Mouse (Mus musculus): Measurements from ENCODE around the gene Fmo6. TPM values are rescaled to one million over a fixed set of nuclear protein-coding genes. Genes with fewer than 3 reads are reported as not detected.
A peak's percentile ranks its signal among the peaks of the same experiment; 100 is the strongest.

Fmo6 gene
- polyA plus RNA-seq, 1 experiment from 2014 or later = not detected

- Histone ChIP-seq H3K36me3 (no peaks in the 10 kb centered on the region), H3K4me1 (replicated peaks) (no peaks in the 10 kb centered on the region), H3K9me3 (no peaks in the 10 kb centered on the region), H3K27me3 (no peaks in the 10 kb centered on the region), H3K9ac (no peak overlapping the region), H3K27ac (replicated peaks) (no peak overlapping the region), H3K4me2 (no peak overlapping the region), H3K4me3 (no peak overlapping the region)
- WGBS = 83% methylated on average over 5 of the region's 5 CpGs
- ATAC-seq (ENCODE audit: low read depth) = no peak
These were observed 818 bp upstream of the Fmo6 start for GRCm38 (mm10) chr1:162937970-162938695.

GRCm38 (mm10) chr1:162934374-162935012 is 2.8 kb downstream of the Fmo6 start:
- Histone ChIP-seq H3K4me3 (no peak overlapping the region), H3K27ac (replicated peaks) (no peak overlapping the region), H3K9ac (no peak overlapping the region), H3K36me3 (no peaks in the 10 kb centered on the region), H3K9me3 (no peaks in the 10 kb centered on the region), H3K4me2 (no peak overlapping the region), H3K27me3 (no peaks in the 10 kb centered on the region), H3K4me1 (replicated peaks) (no peaks in the 10 kb centered on the region)
- no peak for ATAC-seq (ENCODE audit: low read depth)
- 75% methylated on average over 4 of the region's 4 CpGs for WGBS

- no peak overlapping the region for H3K4me2 ChIP-seq
- H3K27me3 ChIP-seq = no peaks in the 10 kb centered on the region
- H3K4me1 ChIP-seq (replicated peaks) = no peaks in the 10 kb centered on the region
- H3K9me3 ChIP-seq = no peaks in the 10 kb centered on the region
- no peak overlapping the region for H3K9ac ChIP-seq
- no peak overlapping the region for H3K27ac ChIP-seq (replicated peaks)
- ATAC-seq (ENCODE audit: low read depth) = no peak
- H3K4me3 ChIP-seq = no peak overlapping the region
- WGBS = 88% methylated on average over 4 of the region's 4 CpGs
- no peaks in the 10 kb centered on the region for H3K36me3 ChIP-seq
These were observed 4.9 kb downstream of the Fmo6 start for GRCm38 (mm10) chr1:162932386-162932785.

- WGBS = 84% methylated on average over 5 of the region's 5 CpGs
- Histone ChIP-seq H3K4me3 (no peak overlapping the region), H3K9me3 (no peaks in the 10 kb centered on the region), H3K27ac (replicated peaks) (no peak overlapping the region), H3K9ac (no peak overlapping the region), H3K4me1 (replicated peaks) (no peaks in the 10 kb centered on the region), H3K27me3 (no peaks in the 10 kb centered on the region), H3K36me3 (no peaks in the 10 kb centered on the region), H3K4me2 (no peak overlapping the region)
- no peak for ATAC-seq (ENCODE audit: low read depth)
These were observed 5.4 kb downstream of the Fmo6 start for GRCm38 (mm10) chr1:162931880-162932279.

GRCm38 (mm10) chr1:162931310-162931875 is 5.9 kb downstream of the Fmo6 start:
- H3K4me3 ChIP-seq = no peak overlapping the region
- no peak overlapping the region for H3K9ac ChIP-seq
- WGBS = 84% methylated on average over 4 of the region's 4 CpGs
- no peak for ATAC-seq (ENCODE audit: low read depth)
- no peaks in the 10 kb centered on the region for H3K27me3 ChIP-seq
- H3K4me1 ChIP-seq (replicated peaks) = no peaks in the 10 kb centered on the region
- no peaks in the 10 kb centered on the region for H3K36me3 ChIP-seq
- H3K9me3 ChIP-seq = no peaks in the 10 kb centered on the region
- no peak overlapping the region for H3K27ac ChIP-seq (replicated peaks)
- H3K4me2 ChIP-seq = no peak overlapping the region

- H3K4me2 ChIP-seq = no peak overlapping the region
- no peak overlapping the region for H3K9ac ChIP-seq
- no peak for ATAC-seq (ENCODE audit: low read depth)
- no peaks in the 10 kb centered on the region for H3K27me3 ChIP-seq
- H3K36me3 ChIP-seq = no peaks in the 10 kb centered on the region
- no peaks in the 10 kb centered on the region for H3K4me1 ChIP-seq (replicated peaks)
- WGBS = 84% methylated on average over 2 of the region's 2 CpGs
- H3K9me3 ChIP-seq = no peaks in the 10 kb centered on the region
- H3K27ac ChIP-seq (replicated peaks) = no peak overlapping the region
- H3K4me3 ChIP-seq = no peak overlapping the region
These were observed 6.7 kb downstream of the Fmo6 start for GRCm38 (mm10) chr1:162930631-162931030.

- ATAC-seq (ENCODE audit: low read depth) = no peak
- Histone ChIP-seq H3K4me3 (no peak overlapping the region), H3K9ac (no peak overlapping the region), H3K4me2 (no peak overlapping the region), H3K9me3 (no peaks in the 10 kb centered on the region), H3K27ac (replicated peaks) (no peak overlapping the region), H3K4me1 (replicated peaks) (no peaks in the 10 kb centered on the region), H3K27me3 (no peaks in the 10 kb centered on the region), H3K36me3 (no peaks in the 10 kb centered on the region)
- 91% methylated on average over 3 of the region's 3 CpGs for WGBS
These were observed 8.2 kb downstream of the Fmo6 start for GRCm38 (mm10) chr1:162929146-162929545.

- H3K27ac ChIP-seq (replicated peaks) = no peak overlapping the region
- H3K9me3 ChIP-seq = no peaks in the 10 kb centered on the region
- H3K36me3 ChIP-seq = no peaks in the 10 kb centered on the region
- WGBS = 92% methylated on average over 1 of the region's 1 CpGs
- no peak overlapping the region for H3K4me2 ChIP-seq
- no peak overlapping the region for H3K9ac ChIP-seq
- no peaks in the 10 kb centered on the region for H3K27me3 ChIP-seq
- H3K4me3 ChIP-seq = no peak overlapping the region
- no peak for ATAC-seq (ENCODE audit: low read depth)
- H3K4me1 ChIP-seq (replicated peaks) = no peaks in the 10 kb centered on the region
These were observed 12.2 kb downstream of the Fmo6 start for GRCm38 (mm10) chr1:162925121-162925520.

- ATAC-seq (ENCODE audit: low read depth) = no peak
- WGBS = 79% methylated on average over 8 of the region's 8 CpGs
- no peak overlapping the region for H3K4me2 ChIP-seq
- H3K27ac ChIP-seq (replicated peaks) = no peak overlapping the region
- no peaks in the 10 kb centered on the region for H3K9me3 ChIP-seq
- H3K36me3 ChIP-seq = no peaks in the 10 kb centered on the region
- H3K4me1 ChIP-seq (replicated peaks) = no peaks in the 10 kb centered on the region
- no peak overlapping the region for H3K9ac ChIP-seq
- H3K4me3 ChIP-seq = no peak overlapping the region
- no peaks in the 10 kb centered on the region for H3K27me3 ChIP-seq
These were observed 20.7 kb downstream of the Fmo6 start for GRCm38 (mm10) chr1:162916661-162917060.

- Histone ChIP-seq H3K27me3 (no peaks in the 10 kb centered on the region), H3K9me3 (no peaks in the 10 kb centered on the region), H3K36me3 (no peaks in the 10 kb centered on the region), H3K4me1 (replicated peaks) (no peaks in the 10 kb centered on the region), H3K4me3 (no peak overlapping the region), H3K9ac (no peak overlapping the region), H3K27ac (replicated peaks) (no peak overlapping the region), H3K4me2 (no peak overlapping the region)
- 87% methylated on average over 4 of the region's 4 CpGs for WGBS
- no peak for ATAC-seq (ENCODE audit: low read depth)
These were observed 22.3 kb downstream of the Fmo6 start for GRCm38 (mm10) chr1:162914932-162915556.

GRCm38 (mm10) chr1:162912085-162912484 is 25.2 kb downstream of the Fmo6 start:
- Histone ChIP-seq H3K36me3 (no peaks in the 10 kb centered on the region), H3K4me2 (no peak overlapping the region)

GRCm38 (mm10) chr1:162901879-162902278 is 35.4 kb downstream of the Fmo6 start:
- Histone ChIP-seq H3K9ac (no peak overlapping the region), H3K4me2 (no peak overlapping the region), H3K4me1 (replicated peaks) (no peaks in the 10 kb centered on the region), H3K4me3 (no peak overlapping the region), H3K36me3 (no peaks in the 10 kb centered on the region), H3K9me3 (no peaks in the 10 kb centered on the region), H3K27ac (replicated peaks) (no peak overlapping the region), H3K27me3 (no peaks in the 10 kb centered on the region)
- WGBS = 47% methylated on average over 4 of the region's 4 CpGs
- ATAC-seq (ENCODE audit: low read depth) = peak; percentile 96

More at GRCm38 (mm10) chr1:162912085-162912484, 25.2 kb downstream of the Fmo6 start:
- Histone ChIP-seq H3K27me3 (no peaks in the 10 kb centered on the region), H3K4me1 (replicated peaks) (no peaks in the 10 kb centered on the region), H3K27ac (replicated peaks) (no peak overlapping the region), H3K4me3 (no peak overlapping the region), H3K9ac (no peak overlapping the region), H3K9me3 (no peaks in the 10 kb centered on the region)
- ATAC-seq (ENCODE audit: low read depth) = no peak
